Mouse (Mus musculus) urinary bladder, postnatal 4 days (tissue): Measurements from ENCODE around the gene Ssbp3.
A peak's percentile ranks its signal among the peaks of the same experiment; 100 is the strongest.

Source experiments
- DNase-seq, 2 experiments: peaks; one replicate each; pipeline ENCODE4 v3.0.0; 2021 to 2022; ENCODE audit warnings: low spot score in 2 of 2

The Ssbp3 gene

DNA sequence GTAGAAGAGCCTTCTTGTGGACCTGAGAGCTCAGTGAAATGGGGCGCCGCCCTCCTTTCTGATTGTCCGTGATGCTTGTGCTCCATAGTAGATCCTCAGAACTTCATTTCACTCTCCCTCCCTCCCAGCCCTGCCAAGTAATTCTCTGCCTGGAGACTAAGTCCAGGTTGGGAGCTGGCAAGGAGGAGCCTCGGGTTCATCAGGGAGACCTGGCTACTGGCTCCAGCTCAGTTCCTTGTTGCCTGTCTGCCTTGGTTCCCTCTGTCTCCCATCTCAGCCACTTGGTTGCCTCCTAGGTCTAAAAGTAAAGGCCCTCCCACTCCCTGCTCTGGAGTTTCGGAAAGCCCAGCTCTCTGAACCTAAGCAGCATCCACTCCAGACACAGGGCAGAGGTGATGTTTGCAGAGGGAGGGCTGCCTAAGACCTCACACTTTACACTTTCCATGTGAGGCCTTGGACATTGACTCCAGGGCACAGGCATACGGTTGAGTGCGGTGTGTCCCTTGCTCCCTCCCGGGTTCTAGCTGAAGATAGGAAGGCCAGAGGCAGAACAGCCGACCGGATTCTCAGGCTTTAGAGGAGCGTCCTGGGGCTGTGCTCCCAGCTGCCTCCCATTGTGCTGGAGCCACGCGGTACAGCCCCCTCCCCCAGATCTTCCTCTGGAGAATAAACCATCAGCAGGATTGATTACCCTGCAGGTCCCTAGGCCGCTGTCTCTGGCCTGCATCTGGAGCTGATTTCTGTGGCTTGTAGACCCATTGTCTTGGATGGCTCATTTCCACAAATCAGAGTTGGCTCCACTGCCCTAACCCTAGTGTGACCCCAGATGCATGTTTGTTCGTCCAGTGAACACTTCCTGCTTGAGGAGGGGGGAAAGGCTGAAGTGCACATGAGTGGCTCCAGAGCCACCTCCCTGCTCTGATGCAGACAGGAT is 75.7 kb downstream of the Ssbp3 start:
- no peak for DNase-seq

DNA sequence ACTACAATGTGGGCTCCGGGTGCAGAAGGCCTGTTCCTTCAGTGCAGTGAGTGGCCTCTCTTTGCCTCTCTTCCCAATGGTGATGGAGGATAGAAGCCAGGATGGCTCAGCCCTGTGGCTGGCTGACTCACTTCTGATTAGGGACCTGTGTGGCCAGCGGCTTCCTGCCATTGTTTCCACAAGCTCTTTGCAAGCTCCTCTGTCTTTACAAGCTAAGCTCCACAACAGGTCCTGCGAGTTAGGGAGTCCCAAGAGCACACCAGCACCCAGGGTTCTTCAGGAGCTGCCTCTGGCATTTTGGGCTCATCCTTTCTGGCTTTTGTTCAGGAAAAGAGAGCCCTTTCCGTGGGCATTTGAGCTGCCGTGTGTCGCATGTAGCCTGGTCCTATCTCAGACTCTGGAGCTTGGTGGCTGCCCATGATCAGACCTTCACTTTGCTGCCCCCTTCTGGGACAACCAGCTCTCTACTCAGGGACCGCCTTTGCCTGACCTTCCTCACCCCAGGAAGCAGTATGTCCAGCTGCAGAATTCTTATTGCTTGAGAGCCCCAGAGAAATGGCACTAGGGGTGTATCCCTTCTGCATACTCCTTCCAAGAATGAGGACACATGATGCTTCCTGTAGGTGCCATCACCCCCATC is 77.3 kb downstream of the Ssbp3 start:
- peak; percentile 62 to 74 for DNase-seq

DNA sequence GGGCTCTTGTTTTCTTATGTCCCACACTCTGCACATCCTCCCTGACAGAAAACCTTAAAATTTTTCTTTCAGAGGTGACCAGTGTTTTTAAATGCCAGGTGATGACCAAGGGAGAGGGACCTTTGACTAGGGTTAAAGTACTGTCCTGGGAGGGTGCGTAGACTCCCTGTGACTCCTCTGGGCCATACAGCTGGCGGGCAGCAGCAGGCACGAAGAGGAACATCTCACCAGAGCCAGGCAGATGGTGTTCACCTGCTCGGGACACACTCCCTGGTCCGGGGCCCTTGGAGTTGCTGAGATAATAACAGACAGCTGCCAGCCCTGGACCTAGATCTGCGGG is 78.4 kb downstream of the Ssbp3 start:
- no peak for DNase-seq

DNA sequence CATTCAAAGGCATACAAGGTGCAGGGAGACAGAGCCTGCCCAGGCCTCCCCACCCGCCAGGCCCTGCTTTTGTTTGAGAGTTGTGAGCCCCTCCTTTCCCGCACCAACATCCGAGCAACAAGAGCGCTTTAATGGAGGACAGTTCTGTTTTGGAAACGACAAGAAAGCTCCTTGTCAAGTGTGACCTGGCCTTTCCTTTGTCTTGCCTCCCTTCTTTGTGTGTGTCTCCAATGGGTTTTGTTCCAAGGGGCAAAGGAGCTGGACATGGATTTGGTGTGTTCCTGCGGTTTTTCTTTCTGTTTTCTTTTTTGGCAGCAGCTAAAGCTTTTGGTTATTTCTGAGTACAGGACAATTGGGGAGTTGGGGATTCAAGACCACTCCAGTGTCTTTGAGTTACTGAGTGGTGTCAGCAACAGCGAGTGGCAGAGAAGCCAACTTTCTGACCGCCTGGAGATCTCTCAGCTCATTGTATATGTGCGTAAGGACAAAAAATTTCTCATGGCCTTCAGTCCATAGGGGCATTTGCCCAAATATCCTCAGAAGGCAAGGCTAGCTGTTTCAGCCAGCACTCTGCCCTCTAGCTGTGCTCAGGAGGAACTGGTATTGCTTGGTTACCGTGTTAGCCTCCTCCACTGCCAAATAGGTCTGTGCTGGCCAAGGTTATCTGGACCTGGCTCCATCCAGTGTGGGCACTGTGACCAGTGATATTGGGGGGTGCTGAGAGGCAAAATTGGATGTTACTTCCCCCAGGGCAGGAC is 78.9 kb downstream of the Ssbp3 start:
- DNase-seq: no peak

DNA sequence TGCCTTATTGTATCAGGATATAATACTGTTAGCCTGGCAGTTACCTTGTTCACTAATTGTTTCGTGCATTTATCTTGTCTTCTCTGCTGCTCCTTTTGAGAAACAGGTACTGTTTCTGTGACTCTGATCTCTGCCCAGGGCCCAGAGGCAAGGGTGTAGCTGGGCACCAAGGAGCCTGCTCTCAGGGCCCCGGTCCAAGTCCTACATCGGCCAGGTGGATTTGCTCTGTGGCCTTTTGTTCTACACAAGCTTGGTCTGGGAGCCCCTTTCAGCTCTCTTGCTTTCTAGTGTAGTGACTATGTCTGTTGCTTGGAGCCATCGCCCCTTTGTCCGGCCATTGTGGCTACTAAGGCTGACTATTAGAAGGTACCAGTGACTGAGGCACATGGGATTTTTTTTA is 82.6 kb downstream of the Ssbp3 start:
- no peak for DNase-seq

DNA sequence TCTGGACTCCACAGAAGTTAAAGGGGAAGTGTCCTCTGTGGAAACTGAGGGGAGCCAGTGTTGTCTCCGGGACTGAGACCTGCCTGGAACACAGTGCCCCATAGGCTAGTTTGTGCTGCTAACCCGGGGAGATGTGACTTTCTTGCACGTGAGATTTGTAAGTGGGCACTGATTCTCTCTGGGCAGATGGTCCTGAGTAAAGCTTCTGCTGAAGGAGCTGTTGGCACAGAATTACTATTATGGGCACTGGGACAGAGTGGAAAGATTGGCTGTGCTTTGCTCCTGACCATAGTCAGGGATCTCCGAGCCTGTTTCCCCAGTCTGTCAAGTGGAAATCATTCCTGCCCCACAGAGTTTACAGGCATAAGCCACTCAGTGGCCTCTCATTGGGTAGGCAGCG is 83.8 kb downstream of the Ssbp3 start:
- no peak for DNase-seq

DNA sequence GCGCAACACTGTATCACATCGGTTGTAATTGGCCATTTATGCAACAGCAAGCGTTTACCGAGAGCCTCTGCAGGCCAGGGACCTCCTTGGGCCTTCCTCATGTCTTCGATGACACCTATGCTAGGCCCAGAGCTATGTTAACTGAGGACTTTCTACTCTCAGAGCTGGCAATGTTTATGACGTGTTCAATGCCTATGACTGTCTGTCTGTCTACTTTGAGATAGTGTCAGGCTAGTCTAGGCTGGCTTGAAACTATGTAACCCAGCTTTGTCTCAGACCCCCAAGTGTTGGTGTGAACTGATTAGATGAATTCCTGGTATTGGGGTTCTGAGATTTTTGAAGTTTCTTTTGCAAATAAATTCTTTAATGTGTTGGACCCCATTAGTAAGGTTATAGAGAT is 84.6 kb downstream of the Ssbp3 start:
- no peak for DNase-seq

DNA sequence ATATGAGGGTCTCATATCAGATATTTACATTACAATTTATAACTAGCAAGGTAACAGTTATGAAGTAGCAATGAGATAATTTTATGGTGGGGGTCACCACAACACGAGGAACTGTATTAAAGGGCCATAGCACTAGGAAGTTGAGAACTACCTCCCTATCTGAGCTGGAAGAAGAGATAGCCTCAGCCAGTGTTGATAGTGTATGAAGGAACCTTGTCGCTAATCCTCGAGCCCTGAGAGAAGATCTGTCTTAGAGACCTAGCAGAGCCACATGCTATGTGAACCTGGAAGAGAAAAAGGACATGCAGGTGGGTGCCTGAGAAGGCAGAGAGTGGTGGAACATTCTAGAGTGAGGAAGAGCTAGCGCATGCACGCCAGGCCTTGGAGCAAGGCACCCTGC is 85.0 kb downstream of the Ssbp3 start:
- DNase-seq: no peak

DNA sequence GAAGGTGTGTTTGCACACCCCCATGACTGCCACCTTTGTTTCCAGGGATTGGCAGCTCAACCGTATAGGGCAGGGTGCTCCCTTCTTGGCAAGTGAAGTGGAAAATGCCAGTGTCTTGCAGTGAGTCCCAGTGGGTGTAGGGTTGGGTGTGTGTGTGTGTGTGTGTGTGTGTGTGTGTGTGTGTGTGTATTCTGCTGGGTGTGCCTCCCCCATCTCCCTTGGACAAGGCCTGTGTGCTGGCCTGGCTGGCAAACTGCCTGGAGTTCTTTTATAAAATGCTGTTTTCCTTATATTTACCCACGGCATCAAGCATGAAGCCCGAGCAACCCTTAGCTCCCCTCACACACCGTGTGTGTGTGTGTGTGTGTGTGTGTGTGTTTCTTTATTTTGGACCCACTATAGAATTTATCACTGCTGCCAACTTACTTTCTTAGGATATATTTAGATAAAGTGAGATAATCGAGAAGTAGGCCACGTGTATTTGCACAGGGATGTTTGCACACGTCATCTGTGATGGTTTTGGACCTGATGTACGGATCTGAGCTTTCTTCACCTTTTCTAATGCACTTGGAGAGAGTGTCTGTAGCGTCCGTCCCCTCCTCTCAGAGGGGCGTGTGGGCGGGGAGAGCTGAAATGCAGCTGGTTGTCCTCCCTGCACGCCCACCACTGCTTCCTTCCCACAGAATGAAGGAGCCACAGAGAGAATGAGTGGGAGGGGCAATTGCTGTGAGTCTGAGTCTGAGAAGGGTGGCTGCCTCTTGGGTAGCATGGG is 86.0 kb downstream of the Ssbp3 start:
- DNase-seq: peak in 1 of 2 experiments; percentile 38

DNA sequence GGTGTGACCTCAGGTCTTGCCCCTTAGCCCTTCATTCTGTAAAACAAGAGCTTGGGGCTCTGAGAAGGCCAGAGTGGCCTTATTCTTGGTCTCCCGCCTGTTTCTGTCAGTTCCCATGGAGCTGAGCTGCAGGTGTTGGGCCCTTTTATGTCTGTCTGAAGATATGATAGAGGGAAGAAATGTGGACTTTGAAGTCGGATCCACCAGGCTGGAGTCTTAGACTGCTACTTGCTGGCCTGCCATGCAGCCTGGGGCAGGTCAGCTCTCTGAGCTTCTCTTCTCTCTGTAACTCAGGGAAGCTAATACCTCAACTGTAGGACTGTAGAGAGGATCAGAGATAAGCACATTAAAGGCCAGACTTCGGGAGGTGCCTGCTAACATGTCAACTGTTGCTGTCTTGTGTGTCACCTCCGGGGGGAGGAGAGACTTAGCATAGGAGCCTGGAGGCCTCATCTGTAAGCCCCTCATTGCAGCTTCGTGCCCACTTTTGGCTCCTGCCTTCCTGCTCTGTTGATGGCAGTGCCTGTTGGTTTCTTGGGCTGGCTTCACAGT is 90.8 kb downstream of the Ssbp3 start:
- DNase-seq: no peak

DNA sequence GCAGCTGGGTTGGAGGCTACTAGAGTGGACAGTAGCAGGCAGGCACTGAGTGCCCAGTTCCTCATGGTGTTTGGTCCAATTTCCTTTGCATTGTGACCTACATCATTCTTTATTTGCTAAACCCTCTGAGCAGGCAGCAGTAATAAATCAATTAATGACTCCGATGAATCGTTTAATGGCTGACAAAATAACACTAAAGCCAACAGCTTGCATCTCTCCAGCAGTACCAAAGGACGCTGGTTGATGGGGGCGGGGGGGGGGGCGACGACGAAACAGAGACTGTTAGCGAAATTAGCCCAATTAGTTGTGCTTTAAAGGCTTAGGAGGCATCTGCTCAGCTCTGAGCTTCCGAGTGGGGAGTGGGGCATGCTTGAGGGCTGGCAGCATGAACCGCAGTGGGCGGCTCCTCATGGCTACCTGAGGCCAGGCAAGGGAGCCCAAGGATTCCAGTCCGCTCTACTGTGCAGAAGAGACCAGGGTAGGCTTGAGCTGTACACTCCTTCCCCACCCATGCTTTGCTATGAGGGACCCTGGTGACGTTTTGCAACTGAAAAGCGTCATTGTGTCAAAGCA is 91.5 kb downstream of the Ssbp3 start:
- no peak for DNase-seq

DNA sequence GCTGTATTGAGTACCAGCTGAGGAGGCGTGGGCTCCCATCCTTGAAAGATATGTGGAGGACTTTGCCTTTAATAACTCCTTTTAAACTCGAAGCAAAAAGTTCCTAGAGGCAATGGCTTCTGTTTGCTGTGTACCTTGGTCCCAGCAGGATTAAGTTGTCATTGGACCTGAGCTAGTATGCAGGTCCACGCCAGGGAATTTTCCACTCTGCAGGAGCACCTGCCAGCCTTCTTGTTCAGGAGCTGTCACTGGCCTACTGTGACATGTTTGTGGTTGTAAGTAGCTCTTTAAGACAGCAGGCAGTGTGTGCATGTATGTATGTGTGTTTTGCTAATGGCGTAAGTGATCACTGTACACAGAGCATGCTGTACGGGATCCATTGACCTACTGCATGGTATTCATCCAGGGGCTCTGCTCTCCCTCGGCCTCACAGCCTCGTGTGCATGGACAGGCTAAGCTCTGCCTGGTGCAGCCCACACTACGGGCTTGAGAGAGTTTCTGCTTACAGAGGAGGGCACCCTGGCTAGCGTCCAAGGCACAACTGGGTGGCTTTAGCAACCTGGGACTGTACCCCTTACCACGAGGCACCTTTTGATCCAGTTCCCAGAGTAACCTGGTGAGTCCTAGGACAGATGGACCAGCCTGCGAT is 92.1 kb downstream of the Ssbp3 start:
- no peak for DNase-seq

DNA sequence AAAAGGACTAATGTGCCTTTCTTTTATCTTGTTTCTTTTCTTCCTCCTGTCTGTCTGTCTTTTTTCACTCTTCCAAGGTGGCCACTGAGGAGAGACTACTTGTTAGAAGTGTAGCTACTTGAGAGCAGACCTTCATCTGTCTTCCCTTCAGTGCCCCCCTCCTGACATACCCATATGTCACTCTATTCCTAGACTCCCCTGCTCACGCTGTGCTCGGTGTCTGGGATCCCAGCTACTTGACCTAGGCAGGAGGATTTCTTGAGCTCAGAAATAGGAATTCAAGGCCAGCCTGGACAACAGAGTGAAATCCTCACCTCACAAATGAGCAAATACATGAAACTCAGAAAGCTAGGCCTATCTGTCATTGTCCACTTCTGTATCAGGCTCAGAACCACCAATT is 92.7 kb downstream of the Ssbp3 start:
- no peak for DNase-seq

DNA sequence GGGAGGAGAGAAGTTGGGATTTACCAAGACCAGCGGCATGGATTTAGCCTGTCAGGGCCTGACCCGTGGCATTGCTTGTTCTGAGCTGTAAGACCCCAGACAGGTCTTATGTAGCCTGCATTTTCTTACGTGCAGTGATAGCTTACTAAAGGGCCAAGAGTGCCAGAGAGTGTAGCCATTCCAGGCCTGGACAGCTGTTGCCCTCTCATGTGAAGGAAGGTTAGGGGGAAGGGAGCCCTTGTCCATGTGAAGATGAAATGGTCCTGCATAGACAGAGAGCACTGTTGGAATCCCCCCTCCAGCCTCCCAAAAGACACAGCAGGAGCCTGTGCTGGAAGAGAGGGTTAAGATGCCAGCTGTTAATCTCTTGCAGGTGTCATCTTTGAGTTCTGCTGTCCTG is 93.3 kb downstream of the Ssbp3 start:
- no peak for DNase-seq

DNA sequence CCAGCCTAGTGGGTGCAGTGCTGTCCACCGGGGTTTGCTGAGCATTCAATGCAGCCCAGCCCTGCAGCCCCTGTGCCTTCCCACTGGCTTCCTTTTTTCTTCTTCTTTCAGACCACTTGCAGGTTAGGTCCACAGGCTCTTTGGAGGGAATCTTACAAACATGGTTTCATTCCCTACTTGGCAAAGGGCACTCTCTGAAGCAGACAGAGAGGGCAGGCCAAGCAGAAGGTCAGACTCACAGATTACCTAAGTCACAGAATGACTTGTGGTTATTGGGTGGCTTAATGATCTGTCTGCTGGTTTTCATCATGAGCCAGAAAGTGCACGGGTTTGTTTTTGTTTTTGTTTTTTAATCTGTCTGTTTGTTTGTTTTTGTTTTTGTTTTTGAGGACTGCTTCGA is 93.8 kb downstream of the Ssbp3 start:
- no peak for DNase-seq

DNA sequence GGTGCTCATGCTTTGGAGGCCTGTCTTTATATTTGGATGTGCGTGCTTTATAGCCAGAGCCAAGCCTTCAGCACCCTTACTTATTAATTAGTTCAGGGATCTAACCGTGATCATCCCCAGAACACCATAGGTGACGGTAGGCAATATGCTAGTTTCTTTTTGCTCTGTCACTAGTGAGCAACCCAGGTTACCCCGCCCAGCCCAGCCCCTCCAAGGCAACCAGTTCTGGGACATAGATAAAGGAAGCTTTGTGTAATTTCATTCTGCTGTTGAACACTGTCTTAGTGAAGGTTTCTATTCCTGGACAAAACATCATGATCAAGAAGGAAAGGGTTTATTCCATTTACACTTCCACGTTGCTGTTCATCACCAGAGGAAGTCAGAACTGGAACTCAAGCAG is 94.7 kb downstream of the Ssbp3 start:
- DNase-seq: no peak

DNA sequence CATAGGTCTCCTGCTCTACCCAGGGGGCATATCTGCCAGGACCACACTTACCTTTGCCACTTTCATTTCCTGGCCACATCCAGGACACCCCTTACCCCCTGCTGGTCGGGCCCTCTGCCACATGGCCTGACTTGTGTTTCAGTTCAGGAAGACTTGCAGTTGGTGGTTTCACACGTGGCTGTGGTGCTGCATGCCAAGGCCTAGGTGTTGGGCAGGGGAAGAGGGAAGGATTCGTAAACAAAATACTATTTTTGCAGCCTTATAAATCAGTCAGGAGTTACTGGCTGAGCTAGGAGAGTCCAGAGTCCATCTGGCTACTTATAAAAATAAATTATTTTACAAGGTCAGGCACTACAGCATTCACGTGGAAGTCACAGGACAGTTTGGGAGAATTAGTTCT is 95.7 kb downstream of the Ssbp3 start:
- DNase-seq: no peak

DNA sequence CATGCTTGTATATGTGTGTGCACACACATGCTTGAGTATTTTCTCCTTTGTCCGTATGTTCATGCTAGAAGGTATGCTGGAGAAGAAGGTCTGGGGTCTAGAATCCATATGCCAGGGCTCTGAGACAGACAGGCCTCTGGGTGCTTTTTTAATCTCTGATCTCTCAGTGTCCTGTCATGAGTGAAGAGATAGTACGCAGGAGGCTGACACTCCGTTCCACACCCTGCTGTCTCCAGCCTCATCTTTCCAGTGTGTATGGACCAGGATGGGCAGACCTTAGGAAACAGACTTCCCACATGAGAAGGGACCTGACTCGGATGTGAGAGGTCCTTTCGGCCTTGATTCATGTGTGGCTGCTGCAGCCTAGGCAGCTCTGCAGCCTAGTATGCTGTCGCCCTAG is 96.3 kb downstream of the Ssbp3 start:
- DNase-seq: no peak

DNA sequence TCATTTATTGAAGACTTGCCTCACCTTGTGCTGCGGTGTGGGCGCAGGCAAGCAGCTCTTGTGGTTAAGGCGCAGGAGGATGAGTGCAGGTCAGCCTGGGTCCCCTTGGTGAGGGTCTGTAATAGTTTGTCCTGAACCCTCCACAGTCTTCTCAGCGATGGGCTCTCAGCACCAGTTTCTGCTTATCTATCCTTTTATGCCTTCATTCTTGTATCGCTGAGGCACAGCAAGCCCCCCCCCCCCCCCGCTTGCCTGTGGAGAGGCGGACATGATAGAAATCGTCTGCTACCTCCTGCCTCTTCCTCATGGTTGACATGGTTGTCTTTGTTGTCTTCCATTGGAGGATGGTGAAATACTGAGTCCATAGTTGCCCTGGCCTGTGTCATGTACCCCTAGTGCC is 96.9 kb downstream of the Ssbp3 start:
- DNase-seq: no peak

DNA sequence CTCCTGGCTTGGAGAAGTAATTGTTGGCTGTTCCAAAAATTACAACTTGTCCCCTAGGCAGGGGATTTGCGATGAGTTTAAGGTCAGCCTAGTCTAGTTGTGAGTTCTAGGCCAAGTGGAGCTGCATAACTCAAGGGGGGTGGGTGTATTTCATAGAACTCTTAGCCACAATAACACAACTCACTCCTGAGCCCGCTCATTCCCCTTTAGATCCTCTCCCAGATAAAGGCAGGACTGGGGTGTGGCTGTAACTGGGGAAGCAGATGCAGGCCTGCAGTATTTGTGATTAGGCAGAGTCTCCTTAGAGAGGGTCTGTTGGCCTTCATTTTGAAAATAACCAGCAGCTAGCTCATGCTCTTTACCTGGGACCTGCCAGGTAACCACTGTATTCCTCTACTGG is 97.7 kb downstream of the Ssbp3 start:
- DNase-seq: no peak

DNA sequence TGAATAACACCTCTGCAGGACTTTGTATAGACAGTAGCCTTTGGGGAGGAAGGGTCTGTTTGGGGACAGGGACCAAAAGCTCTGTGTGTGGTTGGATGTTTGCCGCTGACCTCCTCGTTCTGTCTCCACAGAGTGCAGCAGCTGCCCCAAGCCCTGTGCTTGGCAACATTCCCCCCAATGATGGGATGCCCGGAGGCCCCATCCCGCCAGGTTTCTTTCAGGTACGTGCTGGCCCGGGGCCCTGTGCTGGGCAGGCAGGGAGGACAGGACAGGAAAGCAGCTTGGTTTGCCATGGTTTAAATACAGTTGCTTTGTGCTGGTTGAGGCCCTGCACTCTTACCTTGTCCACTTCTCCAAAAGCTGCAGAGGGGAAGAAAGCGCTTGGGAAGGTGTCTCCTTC is 99.0 kb downstream of the Ssbp3 start:
- DNase-seq: no peak
